Mouse (Mus musculus) sigmoid colon, adult 10 weeks (tissue): ENCODE data around the gene Gatd1. TPM values are rescaled to one million over a fixed set of nuclear protein-coding genes. Genes with fewer than 3 reads are reported as not detected.

Experiments used
- polyA plus RNA-seq: library from polyadenylated mRNA; stranded (reverse); fragments of 350-450 nt; fragmentation: Illumina TruSeq; extraction: RNeasy Lipid Tissue Mini Kit (QIAGEN cat#74804); gene quantifications from one replicate; pipeline ENCODE4 v1.2.3, GENCODE M21; 2014; ENCODE audit warnings: low read depth, low replicate concordance

Gatd1 gene
- polyA plus RNA-seq: 10.9 TPM

DNA sequence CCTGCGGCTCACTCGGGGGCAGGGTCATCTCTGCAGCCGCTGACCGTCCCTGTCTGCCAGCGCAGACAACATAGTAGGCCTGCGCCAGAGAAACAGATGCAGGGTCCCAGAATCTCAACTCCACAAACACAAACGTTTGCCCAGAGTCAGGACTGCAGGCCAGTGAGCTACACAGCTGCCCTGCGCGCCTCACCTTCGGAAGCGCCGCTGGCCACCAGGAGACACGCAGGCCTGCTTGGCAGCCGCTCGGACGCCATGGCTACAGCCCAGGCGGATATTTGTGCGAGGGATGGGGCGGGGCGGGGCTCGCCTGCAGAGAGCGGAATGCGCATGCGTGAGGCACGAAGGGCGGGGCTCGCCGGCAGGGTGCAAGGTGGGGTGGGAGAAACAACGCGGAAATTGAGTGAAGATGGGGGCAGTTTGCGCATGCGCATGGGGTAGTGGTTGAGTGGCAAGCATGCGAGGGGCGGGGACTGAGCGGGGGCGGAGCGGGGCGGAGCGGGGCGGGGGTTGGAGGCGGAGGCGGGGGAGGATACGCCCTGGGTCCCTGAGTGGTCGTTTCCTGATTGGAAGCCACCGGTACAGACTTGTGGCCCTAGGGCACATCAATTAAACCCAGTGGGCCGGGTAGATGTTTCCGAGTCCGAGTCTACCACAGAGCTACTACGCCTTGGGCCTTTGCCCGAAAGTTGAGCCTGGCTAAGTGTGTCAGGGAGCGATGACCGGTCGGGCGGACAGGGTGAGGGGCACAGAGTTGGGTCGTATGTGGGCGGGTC lies at the start of gene Gatd1:
Gatd1 (minus strand) TSS at position 328 of the 776 bp plus-strand sequence.

DNA sequence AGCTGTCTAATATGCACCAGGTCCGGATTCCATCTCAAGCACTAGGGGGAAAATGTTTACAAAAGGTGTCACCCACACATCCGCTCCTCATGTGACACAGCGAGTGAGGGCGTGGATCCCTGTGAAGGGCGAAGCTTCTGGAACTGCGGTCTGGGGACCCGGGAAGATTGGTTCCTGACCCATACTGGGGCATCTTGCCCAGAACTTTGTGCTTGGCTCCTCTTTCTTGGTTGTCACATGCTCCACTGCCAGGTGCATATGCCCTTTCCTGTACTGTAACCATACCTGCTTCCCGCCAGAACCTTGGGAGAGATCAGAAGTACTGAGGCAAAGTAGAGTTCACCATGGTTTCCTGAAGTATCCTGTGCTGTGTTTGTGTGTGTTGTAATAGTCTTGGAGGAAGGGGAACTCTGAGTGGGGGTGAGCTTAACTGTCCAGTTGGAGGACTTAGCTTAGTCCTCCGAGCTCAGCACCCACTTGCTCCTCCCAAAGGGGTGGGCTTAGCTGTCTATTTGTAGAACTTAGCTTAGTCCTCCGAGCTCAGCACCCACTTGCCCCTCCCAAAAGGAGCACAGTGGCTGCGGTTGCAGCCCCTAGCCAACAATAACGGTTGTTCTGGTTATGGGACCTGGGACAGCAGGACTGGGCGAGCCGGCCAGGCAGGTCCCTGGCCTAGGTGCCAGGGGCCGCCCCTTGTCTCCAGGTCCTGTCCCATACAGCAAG lies 46.6 kb upstream of the Gatd1 start, which contains the start of gene Cracr2b:
Cracr2b (plus strand) TSS at position 704 of the 723 bp plus-strand sequence.

GRCm38 (mm10) chr7:141454967-141455551 lies 41.1 kb upstream of the Gatd1 start, which contains the start of gene Pnpla2:
Pnpla2 (plus strand) TSS chr7:141455198.

GRCm38 (mm10) chr7:141447110-141447991 lies 33.4 kb upstream of the Gatd1 start, which contains the start of gene Rplp2:
Rplp2 (plus strand) TSS chr7:141447370.

DNA sequence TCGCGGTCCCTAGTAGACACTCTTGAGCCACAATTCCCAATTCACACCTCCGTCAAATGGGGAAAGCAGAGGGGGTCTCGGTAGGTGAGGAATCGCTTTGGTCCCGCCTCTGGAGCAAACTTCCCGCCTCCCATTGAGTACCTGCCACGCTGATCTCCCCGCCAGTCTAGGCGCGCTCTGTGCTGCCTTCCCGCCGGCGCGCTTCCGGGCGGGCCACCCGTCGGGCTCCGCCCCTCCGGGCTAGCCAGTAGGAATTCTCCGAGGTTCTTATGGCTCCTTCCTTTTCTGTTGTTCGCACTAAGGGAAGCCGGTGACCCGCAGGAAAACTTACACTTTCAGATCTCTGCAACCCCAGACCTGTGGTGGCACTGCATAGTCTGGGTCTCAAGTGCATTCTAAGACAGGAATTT lies 29.9 kb upstream of the Gatd1 start, which contains the start of gene Pidd1:
Pidd1 (minus strand) TSS at position 198 of the 410 bp plus-strand sequence.

GRCm38 (mm10) chr7:141437178-141438120 lies 23.5 kb upstream of the Gatd1 start, which contains the start of gene Slc25a22:
Slc25a22 (minus strand) TSS chr7:141437892.

GRCm38 (mm10) chr7:141429310-141429709 lies 15.4 kb upstream of the Gatd1 start, which contains the start of gene Cend1:
Cend1 (minus strand) TSS chr7:141429491.

DNA sequence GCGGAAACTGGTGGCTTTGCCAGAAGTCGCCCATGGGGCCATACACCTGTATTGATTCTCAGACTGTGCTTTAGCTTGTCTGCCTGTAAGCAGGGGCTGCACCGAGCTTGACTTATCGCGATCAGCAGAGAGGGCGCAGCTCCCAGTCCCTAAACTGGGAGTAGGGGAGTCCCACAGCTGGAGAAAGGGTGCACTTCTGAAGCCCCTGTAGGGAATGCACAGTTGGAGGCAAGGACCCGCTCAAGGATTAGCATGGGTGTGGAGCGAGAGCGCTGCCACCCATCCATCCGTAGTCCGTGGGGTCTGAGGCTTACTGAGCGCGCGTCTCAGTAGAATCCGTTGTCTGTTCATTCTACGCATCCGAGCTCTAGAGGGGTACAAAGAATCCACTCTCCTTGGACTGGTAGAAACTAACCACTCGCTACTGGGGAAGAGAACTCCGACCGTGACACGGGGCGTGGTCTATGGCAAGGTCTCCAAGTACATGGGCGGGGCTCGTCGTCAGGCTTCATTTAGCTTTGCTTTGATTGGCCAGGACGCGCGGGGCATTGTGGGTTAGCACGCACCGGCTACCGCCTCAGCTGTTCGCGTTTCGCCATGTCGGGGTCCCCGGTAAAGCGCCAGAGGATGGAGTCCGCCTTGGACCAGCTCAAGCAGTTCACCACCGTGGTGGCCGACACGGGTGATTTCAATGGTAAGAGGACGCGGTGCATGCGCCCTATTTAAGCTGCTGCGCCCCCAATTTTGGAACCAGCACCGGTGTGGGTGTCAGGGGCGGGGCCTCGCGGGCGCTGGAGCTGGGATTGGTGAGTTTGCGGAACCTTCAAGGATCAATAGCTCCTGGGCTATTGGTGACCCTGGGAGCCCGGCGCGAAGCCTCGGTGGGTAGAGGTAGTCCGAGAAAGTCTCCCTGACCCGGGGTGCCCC lies 22.0 kb downstream of the Gatd1 start, which contains the start of gene Taldo1:
Taldo1 (plus strand) TSS at position 575 of the 927 bp plus-strand sequence.

Other genes with a start within 250 kb of the Gatd1 start
- 2.4 TPM for gene Rnh1, start 241.3 kb downstream of the Gatd1 start, polyA plus RNA-seq
- gene Hras, start 220.1 kb downstream of the Gatd1 start, polyA plus RNA-seq: 5.6 TPM
- 1.1 TPM for gene Lrrc56, start 220.0 kb downstream of the Gatd1 start, polyA plus RNA-seq
- gene Lmntd2, start 200.1 kb downstream of the Gatd1 start, polyA plus RNA-seq: 0.66 TPM
- 12.7 TPM for gene Rassf7, start 198.3 kb downstream of the Gatd1 start, polyA plus RNA-seq
- 19.9 TPM for gene Phrf1, start 185.4 kb downstream of the Gatd1 start, polyA plus RNA-seq
- gene Irf7, start 147.7 kb downstream of the Gatd1 start, polyA plus RNA-seq: 74.8 TPM
- 135 TPM for gene Cdhr5, start 137.3 kb downstream of the Gatd1 start, polyA plus RNA-seq
- not detected for gene Sct, start 135.0 kb downstream of the Gatd1 start, polyA plus RNA-seq
- gene Drd4, start 122.1 kb downstream of the Gatd1 start, polyA plus RNA-seq: not detected
- 1.6 TPM for gene Deaf1, start 86.4 kb downstream of the Gatd1 start, polyA plus RNA-seq
- gene Tmem80, start 86.4 kb downstream of the Gatd1 start, polyA plus RNA-seq: 17.6 TPM
- 14.2 TPM for gene Eps8l2, start 75.3 kb downstream of the Gatd1 start, polyA plus RNA-seq
- gene Taldo1, start 21.9 kb downstream of the Gatd1 start, polyA plus RNA-seq: 19.4 TPM
- 1.3 TPM for gene Cend1, start 15.4 kb upstream of the Gatd1 start, polyA plus RNA-seq
- 1.7 TPM for gene Slc25a22, start 23.8 kb upstream of the Gatd1 start, polyA plus RNA-seq
- 0.28 TPM for gene Pidd1, start 29.9 kb upstream of the Gatd1 start, polyA plus RNA-seq
- 29.5 TPM for gene Rplp2, start 33.2 kb upstream of the Gatd1 start, polyA plus RNA-seq
- gene Pnpla2, start 41.1 kb upstream of the Gatd1 start, polyA plus RNA-seq: 3.7 TPM
- 1.9 TPM for gene Cracr2b, start 47.0 kb upstream of the Gatd1 start, polyA plus RNA-seq
- gene Cd151, start 53.3 kb upstream of the Gatd1 start, polyA plus RNA-seq: 35.4 TPM
- gene Polr2l, start 61.0 kb upstream of the Gatd1 start, polyA plus RNA-seq: 0.79 TPM
- gene Tspan4, start 61.1 kb upstream of the Gatd1 start, polyA plus RNA-seq: 0.79 TPM
- gene Chid1, start 125.7 kb upstream of the Gatd1 start, polyA plus RNA-seq: 4.4 TPM
- gene Ap2a2, start 148.0 kb upstream of the Gatd1 start, polyA plus RNA-seq: 59.0 TPM
- 0.13 TPM for gene Muc6, start 241.2 kb upstream of the Gatd1 start, polyA plus RNA-seq